Mouse (Mus musculus) forebrain, embryonic 16.5 days (tissue): ENCODE measurements around the gene Mrpl33. TPM values are rescaled to one million over a fixed set of nuclear protein-coding genes. Genes with fewer than 3 reads are reported as not detected.

Source experiments
- ATAC-seq: fragments of 200-750 bp; cut with Nextera tagmentation; 2 replicates; pipeline ENCODE4 v1.8.0; 2017; ENCODE audit warnings: mild to moderate bottlenecking, moderate library complexity
- H3K27ac ChIP-seq: fragments of 300-500 bp; sonication (generic); 2 replicates; pipeline ENCODE4 v1.5.1; 2014; ENCODE audit warnings: low read length, control low read depth
- H3K27me3 ChIP-seq: fragments of 300-500 bp; sonication (generic); replicated peaks from 2 replicates; pipeline ENCODE4 v1.6.1; 2014; ENCODE audit warnings: low read length; ENCODE audit not compliant: control insufficient read depth, insufficient read depth
- H3K36me3 ChIP-seq: fragments of 300-500 bp; sonication (generic); 2 replicates; pipeline ENCODE4 v1.6.1; 2014; ENCODE audit not compliant: control insufficient read depth, insufficient read depth
- H3K4me1 ChIP-seq: fragments of 300-500 bp; sonication (generic); replicated peaks from 2 replicates; pipeline ENCODE4 v1.6.1; 2014; ENCODE audit warnings: low read length; ENCODE audit not compliant: control insufficient read depth, insufficient read depth
- H3K4me2 ChIP-seq: fragments of 300-500 bp; sonication (generic); 2 replicates; pipeline ENCODE4 v1.6.1; 2014; ENCODE audit warnings: mild to moderate bottlenecking, low read length, control low read depth
- H3K4me3 ChIP-seq: fragments of 300-500 bp; sonication (generic); replicated peaks from 2 replicates; pipeline ENCODE4 v1.5.1; 2014; ENCODE audit warnings: mild to moderate bottlenecking, low read length, control low read depth
- H3K9ac ChIP-seq: fragments of 300-500 bp; sonication (generic); replicated peaks from 2 replicates; pipeline ENCODE4 v1.6.1; 2014; ENCODE audit warnings: low read depth, low read length, control low read depth
- H3K9me3 ChIP-seq: fragments of 300-500 bp; sonication (generic); 2 replicates; pipeline ENCODE4 v1.6.1; 2016; ENCODE audit warnings: low read length; ENCODE audit not compliant: control insufficient read depth
- WGBS: fragments of 180-500 bp; shearing (Covaris S2); extraction: QIAGEN DNeasy Blood & Tissue Kit; methylation state at CpG from one replicate; pipeline ENCODE4 v1.1.7; 2014; 5-methylcytosine and 5-hydroxymethylcytosine counted together
- polyA plus RNA-seq: library from polyadenylated mRNA; unstranded; fragments of >200 nt; fragmentation: Nextera tagmentation; extraction: Ambion mirVana; gene quantifications from 2 replicates; pipeline ENCODE4 v1.2.1, GENCODE M21; 2015

The Mrpl33 gene
- polyA plus RNA-seq, 1 experiment from 2014 or later: 196 TPM

DNA sequence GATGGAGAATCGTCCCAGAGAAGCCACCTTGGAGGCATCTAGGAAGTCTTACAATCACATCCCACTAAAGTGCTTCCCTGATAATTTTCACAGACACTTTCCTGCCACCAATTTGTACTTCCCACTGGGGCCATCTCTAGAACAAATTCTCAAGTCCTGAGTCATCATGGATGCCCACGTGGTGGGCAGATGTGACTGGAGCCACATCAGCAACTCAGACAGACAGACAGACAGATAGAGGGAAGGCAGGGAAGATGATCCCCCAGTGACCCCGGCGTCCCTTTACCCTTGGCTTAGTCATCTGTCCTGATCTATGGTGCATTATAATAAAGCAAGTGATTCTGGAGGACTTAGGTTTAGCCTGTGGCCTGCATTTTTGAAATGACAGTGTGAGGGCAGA, 47.5 kb downstream of the Mrpl33 start:
- Histone ChIP-seq H3K4me3 (no peak overlapping the region), H3K27me3 (no peaks in the 10 kb centered on the region), H3K27ac (no peak overlapping the region), H3K4me1 (no peaks in the 10 kb centered on the region), H3K4me2 (no peak overlapping the region), H3K9ac (no peak overlapping the region), H3K36me3 (no peaks in the 10 kb centered on the region), H3K9me3 (no peaks in the 10 kb centered on the region)
- 91% methylated on average over 4 of the region's 4 CpGs for WGBS
- no peak for ATAC-seq

GRCm38 (mm10) chr5:31644847-31645246, 48.1 kb downstream of the Mrpl33 start:
- H3K4me1 ChIP-seq: no peaks in the 10 kb centered on the region
- no peak overlapping the region for H3K4me2 ChIP-seq
- no peak overlapping the region for H3K27ac ChIP-seq
- no peaks in the 10 kb centered on the region for H3K9me3 ChIP-seq
- H3K4me3 ChIP-seq: no peak overlapping the region
- no peak overlapping the region for H3K9ac ChIP-seq
- no peaks in the 10 kb centered on the region for H3K27me3 ChIP-seq
- H3K36me3 ChIP-seq: no peaks in the 10 kb centered on the region
- ATAC-seq: no peak
- 87% methylated on average over 6 of the region's 6 CpGs for WGBS

GRCm38 (mm10) chr5:31645798-31646197, 49.1 kb downstream of the Mrpl33 start:
- no peaks in the 10 kb centered on the region for H3K27me3 ChIP-seq
- ATAC-seq: no peak
- no peaks in the 10 kb centered on the region for H3K36me3 ChIP-seq
- H3K4me1 ChIP-seq: no peaks in the 10 kb centered on the region
- H3K4me3 ChIP-seq: no peak overlapping the region
- H3K27ac ChIP-seq: no peak overlapping the region
- WGBS: 88% methylated on average over 6 of the region's 6 CpGs
- H3K9me3 ChIP-seq: no peaks in the 10 kb centered on the region
- no peak overlapping the region for H3K4me2 ChIP-seq
- H3K9ac ChIP-seq: no peak overlapping the region

DNA sequence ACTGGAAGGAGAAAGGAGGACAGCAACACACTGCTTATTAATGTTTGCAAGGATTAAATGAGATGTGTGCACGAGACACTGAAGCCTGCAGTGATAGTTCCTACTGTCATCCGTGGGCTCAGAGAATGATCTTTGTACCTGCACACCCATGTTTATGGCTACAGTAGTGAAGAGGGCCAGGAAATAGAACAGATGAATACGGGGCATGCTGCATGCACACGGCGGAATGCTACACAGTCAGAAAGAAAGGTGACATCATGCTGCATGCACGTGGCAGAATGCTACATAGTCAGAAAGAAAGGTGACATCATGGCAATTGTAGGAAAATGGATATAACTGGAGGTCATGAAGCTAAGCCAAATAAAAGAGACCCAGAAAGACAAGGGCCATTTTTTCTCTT, 49.8 kb downstream of the Mrpl33 start:
- H3K27ac ChIP-seq: no peak overlapping the region
- H3K9me3 ChIP-seq: no peaks in the 10 kb centered on the region
- no peaks in the 10 kb centered on the region for H3K27me3 ChIP-seq
- H3K4me2 ChIP-seq: no peak overlapping the region
- no peak overlapping the region for H3K4me3 ChIP-seq
- H3K9ac ChIP-seq: no peak overlapping the region
- no peaks in the 10 kb centered on the region for H3K36me3 ChIP-seq
- 85% methylated on average over 6 of the region's 6 CpGs for WGBS
- H3K4me1 ChIP-seq: no peaks in the 10 kb centered on the region
- no peak for ATAC-seq

DNA sequence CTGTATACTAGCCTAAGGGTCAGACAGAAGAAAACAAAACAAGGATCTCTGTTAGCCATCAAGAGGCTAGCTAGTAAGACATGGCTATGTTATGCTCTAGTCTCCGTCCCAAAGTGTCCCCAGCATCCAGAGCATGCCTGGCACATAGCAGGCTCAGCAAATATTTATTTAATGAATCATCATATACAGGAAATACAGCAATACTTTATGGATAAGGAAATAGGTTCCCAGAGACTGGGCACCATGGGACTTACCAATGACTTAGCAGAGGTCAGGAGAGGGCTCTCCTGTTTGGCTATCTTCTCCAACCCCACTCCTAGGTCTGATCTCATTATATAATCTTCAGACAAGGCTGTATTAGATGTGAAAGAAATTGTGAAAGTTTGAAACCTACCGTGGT, 50.6 kb downstream of the Mrpl33 start:
- no peak overlapping the region for H3K4me2 ChIP-seq
- H3K9ac ChIP-seq: no peak overlapping the region
- WGBS: 95% methylated on average over 2 of the region's 2 CpGs
- no peaks in the 10 kb centered on the region for H3K9me3 ChIP-seq
- ATAC-seq: no peak
- no peaks in the 10 kb centered on the region for H3K4me1 ChIP-seq
- H3K27ac ChIP-seq: no peak overlapping the region
- H3K27me3 ChIP-seq: no peaks in the 10 kb centered on the region
- no peaks in the 10 kb centered on the region for H3K36me3 ChIP-seq
- H3K4me3 ChIP-seq: no peak overlapping the region

GRCm38 (mm10) chr5:31650518-31651288, 54.0 kb downstream of the Mrpl33 start:
- Histone ChIP-seq H3K4me3 (no peak overlapping the region), H3K27me3 (no peaks in the 10 kb centered on the region), H3K9me3 (no peaks in the 10 kb centered on the region), H3K4me2 (no peak overlapping the region), H3K27ac (no peak overlapping the region), H3K4me1 (no peaks in the 10 kb centered on the region), H3K9ac (no peak overlapping the region), H3K36me3 (no peaks in the 10 kb centered on the region)
- ATAC-seq: no peak
- 94% methylated on average over 2 of the region's 2 CpGs for WGBS

- WGBS: 85% methylated on average over 1 of the region's 1 CpGs
These were observed 59.0 kb downstream of the Mrpl33 start for GRCm38 (mm10) chr5:31655688-31656190.

GRCm38 (mm10) chr5:31666176-31666575, 69.4 kb downstream of the Mrpl33 start:
- 0 out of 2 replicates have a peak overlapping the region, but pooled peaks have one; percentile 24 for H3K27ac ChIP-seq
- peaks cover 8% of the 10 kb centered on the region for H3K4me1 ChIP-seq
- H3K4me3 ChIP-seq: no peak overlapping the region
- no peaks in the 10 kb centered on the region for H3K36me3 ChIP-seq
- H3K4me2 ChIP-seq: no peak overlapping the region
- H3K9ac ChIP-seq: no peak overlapping the region
- H3K27me3 ChIP-seq: no peaks in the 10 kb centered on the region
- no peaks in the 10 kb centered on the region for H3K9me3 ChIP-seq
- ATAC-seq: no peak
- WGBS: 37% methylated on average over 1 of the region's 1 CpGs

More at GRCm38 (mm10) chr5:31655688-31656190, 59.0 kb downstream of the Mrpl33 start:
- Histone ChIP-seq H3K4me3 (no peak overlapping the region), H3K9ac (no peak overlapping the region), H3K27me3 (no peaks in the 10 kb centered on the region), H3K4me1 (no peaks in the 10 kb centered on the region), H3K36me3 (no peaks in the 10 kb centered on the region), H3K4me2 (no peak overlapping the region), H3K9me3 (no peaks in the 10 kb centered on the region), H3K27ac (no peak overlapping the region)
- ATAC-seq: no peak

- no peak for ATAC-seq
- Histone ChIP-seq H3K9me3 (no peaks in the 10 kb centered on the region), H3K9ac (no peak overlapping the region), H3K4me2 (no peak overlapping the region), H3K27me3 (no peaks in the 10 kb centered on the region), H3K36me3 (no peaks in the 10 kb centered on the region), H3K27ac (peak overlapping the region; percentile 54), H3K4me3 (no peak overlapping the region), H3K4me1 (peaks cover 8% of the 10 kb centered on the region)
- WGBS: 79% methylated on average over 13 of the region's 13 CpGs
These were observed 71.7 kb downstream of the Mrpl33 start for GRCm38 (mm10) chr5:31668325-31668968.
